8 mouse cellular contexts compared by ENCODE assay signal in genomic region chr11:110365016-110365415, GRCm38 (mm10). TPM values are rescaled to one million over a fixed set of nuclear protein-coding genes. Genes with fewer than 3 reads are reported as not detected.
DNase-seq lines count a peak whose midpoint lies in the region; ATAC-seq and TF ChIP-seq lines count a peak whose summit lies in the region.

No protein-coding gene starts in this region.

- H3K4me1 ChIP-seq in forebrain, embryonic 11.5 days (replicated peaks; ENCODE audit: control insufficient read depth, insufficient read depth, low read length) = 0 out of 2 replicates have a peak, but pooled peaks cover 2% of the 10 kb centered on the region
- H3K4me1 ChIP-seq in forebrain, embryonic 12.5 days = 0 out of 2 replicates have a peak, but pooled peaks cover 4% of the 10 kb centered on the region
- H3K4me1 ChIP-seq in lung, postnatal 0 days (ENCODE audit: insufficient read depth, low read depth, low read length) = no peaks in the 10 kb centered on the region

- H3K4me3 ChIP-seq in forebrain, embryonic 11.5 days (ENCODE audit: low read depth, low read length) = no peak overlapping the region
- H3K4me3 ChIP-seq in forebrain, embryonic 12.5 days (replicated peaks) = no peak overlapping the region
- no peak overlapping the region for H3K4me3 ChIP-seq in lung, postnatal 0 days (ENCODE audit: low read depth, low read length)

- H3K27ac ChIP-seq in forebrain, embryonic 11.5 days (ENCODE audit: low read depth, low read length) = no peak overlapping the region
- H3K27ac ChIP-seq in forebrain, embryonic 12.5 days = no peak overlapping the region
- H3K27ac ChIP-seq in lung, postnatal 0 days (ENCODE audit: low read length) = no peak overlapping the region

- H3K4me2 ChIP-seq in forebrain, embryonic 11.5 days (ENCODE audit: low read depth, low read length, severe bottlenecking) = no peak overlapping the region
- H3K4me2 ChIP-seq in forebrain, embryonic 12.5 days = no peak overlapping the region
- no peak overlapping the region for H3K4me2 ChIP-seq in lung, postnatal 0 days (replicated peaks; ENCODE audit: low read depth, low read length)

- TF ChIP-seq CTCF in lung, postnatal 0 days (IDR thresholded peaks at IDR 0.05) = peak; percentile 78

- WGBS in forebrain, embryonic 11.5 days = 79% methylated on average over 3 of the region's 3 CpGs
- 74% methylated on average over 3 of the region's 3 CpGs for WGBS in forebrain, embryonic 12.5 days
- WGBS in lung, postnatal 0 days = 72% methylated on average over 3 of the region's 3 CpGs

- ATAC-seq in forebrain, embryonic 11.5 days (replicated peaks; ENCODE audit: low FRiP score) = no peak
- no peak for ATAC-seq in forebrain, embryonic 12.5 days (ENCODE audit: low FRiP score)
- no peak for ATAC-seq in lung, postnatal 0 days

- TF ChIP-seq EP300 in lung, postnatal 0 days (IDR thresholded peaks at IDR 0.05) = no peak

- DNase-seq in forebrain, embryonic 11.5 days (ENCODE audit: low spot score) = peak; percentile 63
- peak; percentile 33 for DNase-seq in ovary, postnatal 36 days (ENCODE audit: low spot score)
- no peak for DNase-seq in ovary, postnatal 10 days (ENCODE audit: low spot score)
- peak; percentile 53 for DNase-seq in c-Kit-positive CD71-negative TER-119-negative erythroid progenitor cells, embryonic 14.5 days (ENCODE audit: low read depth)
- peak; percentile 67 for DNase-seq in heart, postnatal 4 days
- DNase-seq in lung, postnatal 0 days (ENCODE audit: low spot score) = peak; percentile 40
- DNase-seq in thymus, adult 18-20 months = peak; percentile 12 to 32

- no peaks in the 10 kb centered on the region for H3K27me3 ChIP-seq in forebrain, embryonic 11.5 days (ENCODE audit: control insufficient read depth, insufficient read depth, low read length)
- no peaks in the 10 kb centered on the region for H3K27me3 ChIP-seq in forebrain, embryonic 12.5 days
- H3K27me3 ChIP-seq in lung, postnatal 0 days (replicated peaks; ENCODE audit: insufficient read depth, low read length) = no peaks in the 10 kb centered on the region

- no peak overlapping the region for H3K9ac ChIP-seq in forebrain, embryonic 11.5 days (ENCODE audit: low read length)
- H3K9ac ChIP-seq in forebrain, embryonic 12.5 days = no peak overlapping the region
- no peak overlapping the region for H3K9ac ChIP-seq in lung, postnatal 0 days (replicated peaks; ENCODE audit: low read depth)

- no peaks in the 10 kb centered on the region for H3K9me3 ChIP-seq in forebrain, embryonic 11.5 days (ENCODE audit: control insufficient read depth, low read length)
- H3K9me3 ChIP-seq in forebrain, embryonic 12.5 days = no peaks in the 10 kb centered on the region
- no peaks in the 10 kb centered on the region for H3K9me3 ChIP-seq in lung, postnatal 0 days (ENCODE audit: low read length)

- no peaks in the 10 kb centered on the region for H3K36me3 ChIP-seq in forebrain, embryonic 11.5 days (ENCODE audit: control insufficient read depth, insufficient read depth, low read length)
- no peaks in the 10 kb centered on the region for H3K36me3 ChIP-seq in forebrain, embryonic 12.5 days (replicated peaks)
- H3K36me3 ChIP-seq in lung, postnatal 0 days (ENCODE audit: insufficient read depth, low read length) = no peaks in the 10 kb centered on the region

RNA-seq across cellular contexts. Expression of gene Abca5, which starts 27.5 kb away (rescaled TPM):
- 2.3 and 3.8 TPM in 2 replicates for polyA plus RNA-seq in forebrain, embryonic 11.5 days (2014; fragmentation: Nextera tagmentation; extraction: Ambion mirVana)
- polyA plus RNA-seq in forebrain, embryonic 12.5 days (2016; fragmentation: Nextera tagmentation; extraction: Ambion mirVana) = 3.8 and 4.4 TPM in 2 replicates
- 10 to 100 TPM; 12.6 to 13.6 TPM for total RNA-seq in heart, postnatal 4 days (2021)
- polyA plus RNA-seq in lung, postnatal 0 days (2015; fragmentation: Nextera tagmentation; extraction: Ambion mirVana) = 8.2 and 9.0 TPM in 2 replicates

RNA-seq across cellular contexts. Expression of gene Map2k6, which starts 33.9 kb away (rescaled TPM):
- 39.1 and 42.2 TPM in 2 replicates for polyA plus RNA-seq in forebrain, embryonic 11.5 days (2014; fragmentation: Nextera tagmentation; extraction: Ambion mirVana)
- 39.5 and 40.3 TPM in 2 replicates for polyA plus RNA-seq in forebrain, embryonic 12.5 days (2016; fragmentation: Nextera tagmentation; extraction: Ambion mirVana)
- 10 to 100 TPM; 11.8 to 15.0 TPM for total RNA-seq in heart, postnatal 4 days (2021)
- polyA plus RNA-seq in lung, postnatal 0 days (2015; fragmentation: Nextera tagmentation; extraction: Ambion mirVana) = 4.7 and 5.1 TPM in 2 replicates
